21 mouse cellular contexts compared by ENCODE assay signal in the genomic region with DNA sequence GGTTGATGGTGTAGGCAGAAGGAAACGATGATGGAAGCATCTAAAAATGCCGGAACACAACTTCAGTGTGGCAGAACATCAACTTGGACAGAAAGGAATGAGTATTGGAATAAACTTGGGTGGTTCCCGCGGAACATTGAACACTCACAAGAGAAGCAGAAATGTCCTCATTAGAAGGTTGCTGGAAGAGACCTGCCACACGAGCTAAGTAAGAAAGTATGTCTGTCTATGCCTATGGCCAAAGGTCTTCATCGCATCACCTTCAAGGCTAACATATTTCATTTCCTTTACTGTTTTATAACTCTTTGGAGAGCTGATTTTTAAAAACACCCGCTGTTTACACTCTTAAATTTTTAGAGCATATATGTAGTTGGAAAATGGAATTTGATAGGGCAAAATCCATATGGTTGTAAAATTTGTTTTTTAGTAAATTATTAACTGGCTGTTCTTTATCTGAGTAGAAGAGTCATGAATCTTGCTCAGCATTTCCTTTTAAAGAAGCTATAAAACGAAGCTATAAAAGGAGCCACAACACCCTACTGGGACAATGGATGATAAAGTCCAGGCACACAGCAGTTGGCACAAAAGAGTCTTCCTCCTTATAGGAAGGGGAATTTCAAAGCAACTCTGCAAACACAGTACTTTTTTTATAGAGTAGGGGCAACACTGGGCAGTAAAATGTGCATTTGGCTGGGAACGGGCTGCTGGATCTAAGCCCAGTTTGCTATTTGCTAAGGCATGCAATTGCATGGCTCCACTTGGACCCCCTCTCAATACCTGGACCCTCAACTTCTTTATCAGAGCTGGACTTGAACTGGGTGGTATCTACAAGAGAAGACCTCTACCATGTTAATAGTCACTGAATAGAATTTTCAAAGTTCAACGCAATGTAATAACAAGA. TPM values are rescaled to one million over a fixed set of nuclear protein-coding genes. Genes with fewer than 3 reads are reported as not detected.
DNase-seq lines count a peak whose midpoint lies in the region; ATAC-seq and TF ChIP-seq lines count a peak whose summit lies in the region.
"Had no signal": no experiment of that assay in that cellular context is flagged by ENCODE, and none has a peak within 500 bp of the region (broad histone marks: within the 10 kb centered on the region; RNA-seq: fewer than 3 reads in every experiment).

No protein-coding gene starts in this region.

- no peak overlapping the region for H3K4me3 ChIP-seq in stomach, embryonic 16.5 days (replicated peaks; ENCODE audit: low read length)
- H3K4me3 ChIP-seq in stomach, postnatal 0 days (ENCODE audit: low read depth, low read length), result no peak overlapping the region
- H3K4me3 ChIP-seq in intestine, embryonic 16.5 days (ENCODE audit: low read length), result no peak overlapping the region
- H3K4me3 ChIP-seq in small intestine, adult 2 months (ENCODE audit: low read depth, low read length), result no peak overlapping the region
- H3K4me3 ChIP-seq: embryonic facial prominence, embryonic 13.5 days; forebrain, embryonic 12.5 days; heart, adult 2 months; heart, embryonic 15.5 days; hindbrain, embryonic 15.5 days had no signal

- no peak overlapping the region for H3K9ac ChIP-seq in stomach, embryonic 16.5 days (ENCODE audit: low read length)
- no peak overlapping the region for H3K9ac ChIP-seq in stomach, postnatal 0 days (ENCODE audit: low read length)
- H3K9ac ChIP-seq in intestine, embryonic 16.5 days (ENCODE audit: low read depth, low read length), result no peak overlapping the region
- H3K9ac ChIP-seq: embryonic facial prominence, embryonic 13.5 days; forebrain, embryonic 12.5 days; heart, embryonic 15.5 days; hindbrain, embryonic 15.5 days had no signal

- no peak for TF ChIP-seq POLR2A in small intestine, adult 2 months (IDR thresholded peaks at IDR 0.05; ENCODE audit: low read depth, low read length)

- no peak overlapping the region for H3K4me2 ChIP-seq in stomach, embryonic 16.5 days (ENCODE audit: low read depth, low read length)
- no peak overlapping the region for H3K4me2 ChIP-seq in stomach, postnatal 0 days (replicated peaks; ENCODE audit: low read depth)
- 0 out of 2 replicates have a peak overlapping the region, but pooled peaks have one; percentile 18 for H3K4me2 ChIP-seq in intestine, embryonic 16.5 days (ENCODE audit: low read depth, low read length)
- H3K4me2 ChIP-seq: embryonic facial prominence, embryonic 13.5 days; forebrain, embryonic 12.5 days; heart, embryonic 11.5 days; heart, embryonic 15.5 days; hindbrain, embryonic 15.5 days had no signal

- DNase-seq in heart, adult 11 months, result peak; percentile 33
- no peak for DNase-seq in heart, postnatal 36 days
- no peak for DNase-seq in stomach, postnatal 0 days (ENCODE audit: low spot score)
- DNase-seq in layer of hippocampus, postnatal 14 days (ENCODE audit: low spot score in 2 of 2), result no peak
- no peak for DNase-seq in left cerebral cortex, adult 11 months (ENCODE audit: low spot score)
- DNase-seq: adrenal gland, adult 8-10 months; adrenal gland, postnatal 36 days; cerebellum, adult 11 months; cerebellum, adult 8-10 months; cerebellum, postnatal 25 days; gastrocnemius, postnatal 10 days; heart, adult 2 months had no signal

- H3K36me3 ChIP-seq in stomach, embryonic 16.5 days (ENCODE audit: control insufficient read depth, insufficient read depth, low read length), result no peaks in the 10 kb centered on the region
- H3K36me3 ChIP-seq in stomach, postnatal 0 days (ENCODE audit: control insufficient read depth, insufficient read depth, low read length), result no peaks in the 10 kb centered on the region
- H3K36me3 ChIP-seq in intestine, embryonic 16.5 days (ENCODE audit: control insufficient read depth, insufficient read depth, low read length), result no peaks in the 10 kb centered on the region
- H3K36me3 ChIP-seq in small intestine, adult 2 months (ENCODE audit: control insufficient read depth, insufficient read depth, low read length), result no peaks in the 10 kb centered on the region
- H3K36me3 ChIP-seq: embryonic facial prominence, embryonic 13.5 days; forebrain, embryonic 12.5 days; heart, embryonic 15.5 days; hindbrain, embryonic 15.5 days had no signal

- intact Hi-C loops in heart, postnatal 36 days (cut with DNase I), result no loop called here

- no peak overlapping the region for H3K27ac ChIP-seq in stomach, embryonic 16.5 days (ENCODE audit: low read length)
- no peak overlapping the region for H3K27ac ChIP-seq in stomach, postnatal 0 days (replicated peaks)
- H3K27ac ChIP-seq in intestine, embryonic 16.5 days (ENCODE audit: low read length), result peak overlapping the region; percentile 84
- H3K27ac ChIP-seq in small intestine, adult 2 months (ENCODE audit: insufficient read depth, low read depth, low read length), result peak overlapping the region; percentile 95
- H3K27ac ChIP-seq: embryonic facial prominence, embryonic 13.5 days; forebrain, embryonic 12.5 days; heart, adult 2 months; heart, embryonic 15.5 days; hindbrain, embryonic 15.5 days had no signal

- H3K9me3 ChIP-seq in stomach, embryonic 16.5 days (replicated peaks; ENCODE audit: control insufficient read depth, low read length), result no peaks in the 10 kb centered on the region
- no peaks in the 10 kb centered on the region for H3K9me3 ChIP-seq in stomach, postnatal 0 days (ENCODE audit: control insufficient read depth, low read length)
- no peaks in the 10 kb centered on the region for H3K9me3 ChIP-seq in intestine, embryonic 16.5 days (ENCODE audit: control insufficient read depth, low read length)
- H3K9me3 ChIP-seq: embryonic facial prominence, embryonic 13.5 days; forebrain, embryonic 12.5 days; heart, embryonic 15.5 days; hindbrain, embryonic 15.5 days had no signal

- 69% methylated on average over 10 of the region's 10 CpGs for WGBS in stomach, embryonic 16.5 days
- WGBS in stomach, postnatal 0 days, result 72% methylated on average over 10 of the region's 10 CpGs
- WGBS in intestine, embryonic 16.5 days, result 56% methylated on average over 10 of the region's 10 CpGs
- 28% methylated on average over 10 of the region's 10 CpGs for WGBS in small intestine, adult 2 months

- H3K27me3 ChIP-seq in stomach, embryonic 16.5 days (ENCODE audit: control insufficient read depth, insufficient read depth, low read length), result no peaks in the 10 kb centered on the region
- no peaks in the 10 kb centered on the region for H3K27me3 ChIP-seq in stomach, postnatal 0 days (ENCODE audit: control insufficient read depth, insufficient read depth, low read length)
- H3K27me3 ChIP-seq in intestine, embryonic 16.5 days (replicated peaks; ENCODE audit: control insufficient read depth, insufficient read depth, low read length), result no peaks in the 10 kb centered on the region
- no peaks in the 10 kb centered on the region for H3K27me3 ChIP-seq in small intestine, adult 2 months (ENCODE audit: control insufficient read depth, insufficient read depth, low read length)
- H3K27me3 ChIP-seq: embryonic facial prominence, embryonic 13.5 days; forebrain, embryonic 12.5 days; heart, embryonic 15.5 days; hindbrain, embryonic 15.5 days had no signal

- no peak for TF ChIP-seq CTCF in stomach, postnatal 0 days (IDR thresholded peaks at IDR 0.05; ENCODE audit: low read depth)
- no peak for TF ChIP-seq CTCF in small intestine, adult 2 months (IDR thresholded peaks at IDR 0.05; ENCODE audit: extremely low read depth, insufficient read length, insufficient replicate concordance, low read depth, low read length)

- 0 out of 2 replicates have a peak, but pooled peaks cover 2% of the 10 kb centered on the region for H3K4me1 ChIP-seq in stomach, embryonic 16.5 days (ENCODE audit: control insufficient read depth, insufficient read depth, low read length)
- no peaks in the 10 kb centered on the region for H3K4me1 ChIP-seq in stomach, postnatal 0 days (replicated peaks; ENCODE audit: control insufficient read depth, insufficient read depth)
- H3K4me1 ChIP-seq in intestine, embryonic 16.5 days (ENCODE audit: control insufficient read depth, insufficient read depth, low read length), result no peaks in the 10 kb centered on the region
- peaks cover 6% of the 10 kb centered on the region; the same call in 1 of the 2 replicates for H3K4me1 ChIP-seq in small intestine, adult 2 months (ENCODE audit: control insufficient read depth, insufficient read depth, insufficient read length, low read length)
- H3K4me1 ChIP-seq: embryonic facial prominence, embryonic 13.5 days; forebrain, embryonic 12.5 days; heart, embryonic 15.5 days; hindbrain, embryonic 15.5 days had no signal

- ATAC-seq in stomach, embryonic 16.5 days (ENCODE audit: insufficient read depth, low FRiP score), result 0 out of 2 replicates have a peak, but pooled peaks have one; percentile 17
- no peak for ATAC-seq in stomach, postnatal 0 days (ENCODE audit: low FRiP score, low TSS enrichment)
- peak; percentile 97 for ATAC-seq in intestine, embryonic 16.5 days
- ATAC-seq: forebrain, embryonic 16.5 days had no signal

- TF ChIP-seq EP300 in stomach, postnatal 0 days (optimal IDR thresholded peaks at IDR 0.05), result no peak

RNA-seq across cellular contexts. Expression of gene Aig1, which starts 14.4 kb away (rescaled TPM):
- total RNA-seq in heart, postnatal 36 days (2021), result 10 to 100 TPM; 54.9 to 65.3 TPM
- 39.4 and 42.1 TPM in 2 replicates for polyA plus RNA-seq in stomach, embryonic 16.5 days (2015; fragmentation: Nextera tagmentation; extraction: Ambion mirVana)
- polyA plus RNA-seq in stomach, postnatal 0 days (2015; fragmentation: Nextera tagmentation; extraction: Ambion mirVana), result 33.3 and 36.9 TPM in 2 replicates
- 97.1 and 107 TPM in 2 replicates for polyA plus RNA-seq in intestine, embryonic 16.5 days (2015; fragmentation: Nextera tagmentation; extraction: Ambion mirVana)
- polyA plus RNA-seq in small intestine, adult 2 months (2012; rRNA removed), result 40.4 and 70.7 TPM in 2 replicates
- total RNA-seq in layer of hippocampus, postnatal 14 days (2021), result 10 to 100 TPM; 62.4 to 64.4 TPM

Comparison
In these comparisons a context has a peak if more than half of its experiments do, and no peak if none do; other contexts are left out.
1. H3K27ac ChIP-seq: peak in intestine, embryonic 16.5 days (single experiment) and small intestine, adult 2 months (single experiment); none in stomach, embryonic 16.5 days (single experiment) and stomach, postnatal 0 days (single experiment).